Comparison of ENCODE assay signal across 7 mouse cellular contexts in genomic region chr15:11904848-11905672, GRCm38 (mm10). TPM values are rescaled to one million over a fixed set of nuclear protein-coding genes. Genes with fewer than 3 reads are reported as not detected.
DNase-seq lines count a peak whose midpoint lies in the region; ATAC-seq and TF ChIP-seq lines count a peak whose summit lies in the region.

No protein-coding gene starts in this region.

- in situ Hi-C loops in Patski (cut with MboI; ENCODE audit: low pct_unique_long_range_greater_than_20kb), result loop anchor here (5.0 kb wide), 3 partner anchors 62 to 498 kb away; no protein-coding TSS in a partner anchor

- CTCF ChIA-PET in Patski (lab: Charles Lee), result interaction anchor here (0.7 to 1.7 kb wide), 2 partner anchors 11 to 14 kb away, joined by 3 to 4 read pairs; no protein-coding TSS in a partner anchor

- no peak for DNase-seq in Patski (ENCODE audit: low read depth, low spot score)
- peak; percentile 47 for DNase-seq in adrenal gland, postnatal 25 days
- peak; percentile 49 to 55 for DNase-seq in frontal cortex, postnatal 36 days (ENCODE audit: low spot score in 2 of 2)
- peak; percentile 5 for DNase-seq in induced T-regulatory cell, adult 2 months (ENCODE audit: low read depth)
- DNase-seq in liver, embryonic 11.5 days (ENCODE audit: low spot score), result peak; percentile 57

- H3K27ac ChIP-seq in liver, embryonic 11.5 days (ENCODE audit: low read depth, low read length), result peak overlapping the region; percentile 58
- H3K27ac ChIP-seq in neural tube, embryonic 12.5 days, result no peak overlapping the region

- H3K27me3 ChIP-seq in Patski, result no peaks in the 10 kb centered on the region
- peaks cover 58% of the 10 kb centered on the region for H3K27me3 ChIP-seq in liver, embryonic 11.5 days (replicated peaks; ENCODE audit: control insufficient read depth, insufficient read depth, low read length)
- H3K27me3 ChIP-seq in neural tube, embryonic 12.5 days (replicated peaks), result peaks cover 59% of the 10 kb centered on the region

- no peak for TF ChIP-seq CTCF in Patski (IDR thresholded peaks at IDR 0.05)

- H3K36me3 ChIP-seq in liver, embryonic 11.5 days (ENCODE audit: control insufficient read depth, insufficient read depth, low read length), result no peaks in the 10 kb centered on the region
- no peaks in the 10 kb centered on the region for H3K36me3 ChIP-seq in neural tube, embryonic 12.5 days

- POLR2A ChIA-PET in Patski (lab: Charles Lee), result interaction anchor here (0.5 to 1.0 kb wide), 3 partner anchors 69 to 130 kb away, joined by 3 to 4 read pairs (median 3); no protein-coding TSS in a partner anchor

- peak overlapping the region; percentile 72 for H3K4me2 ChIP-seq in liver, embryonic 11.5 days
- peak overlapping the region; percentile 97 for H3K4me2 ChIP-seq in neural tube, embryonic 12.5 days (replicated peaks)

- WGBS in liver, embryonic 11.5 days, result 2% methylated on average over 90 of the region's 90 CpGs
- WGBS in neural tube, embryonic 12.5 days, result 1% methylated on average over 90 of the region's 90 CpGs

- no peaks in the 10 kb centered on the region for H3K9me3 ChIP-seq in liver, embryonic 11.5 days (ENCODE audit: control insufficient read depth, low read length)
- no peaks in the 10 kb centered on the region for H3K9me3 ChIP-seq in neural tube, embryonic 12.5 days

- H3K4me1 ChIP-seq in liver, embryonic 11.5 days (replicated peaks; ENCODE audit: control insufficient read depth, insufficient read depth, low read length), result no peaks in the 10 kb centered on the region
- peaks cover 37% of the 10 kb centered on the region for H3K4me1 ChIP-seq in neural tube, embryonic 12.5 days

- ATAC-seq in Patski, result peak; percentile 44
- ATAC-seq in liver, embryonic 11.5 days (replicated peaks; ENCODE audit: low FRiP score), result no peak
- ATAC-seq in neural tube, embryonic 12.5 days (ENCODE audit: low FRiP score, low read depth), result peak; percentile 29
- no peak for ATAC-seq in inflammation-experienced regulatory T-cells, adult 6 months

- peak overlapping the region; percentile 66 for H3K9ac ChIP-seq in liver, embryonic 11.5 days (ENCODE audit: low read depth, low read length)
- H3K9ac ChIP-seq in neural tube, embryonic 12.5 days, result peak overlapping the region; percentile 63

- H3K4me3 ChIP-seq in liver, embryonic 11.5 days (ENCODE audit: low read depth, low read length), result peak overlapping the region; percentile 60
- peak overlapping the region; percentile 52 for H3K4me3 ChIP-seq in neural tube, embryonic 12.5 days

RNA-seq across cellular contexts. Expression of gene Npr3, which starts 2.0 kb away (rescaled TPM):
- 15.9 TPM for polyA plus RNA-seq in Patski (2021)
- total RNA-seq in adrenal gland, postnatal 25 days (2021), result 11.2 and 13.5 TPM in 2 replicates
- 6.4 and 6.6 TPM in 2 replicates for polyA plus RNA-seq in liver, embryonic 11.5 days (2014; fragmentation: Nextera tagmentation; extraction: Ambion mirVana)
- 6.1 and 6.3 TPM in 2 replicates for polyA plus RNA-seq in neural tube, embryonic 12.5 days (2016; fragmentation: Nextera tagmentation; extraction: Ambion mirVana)
- not detected for polyA plus RNA-seq in inflammation-experienced regulatory T-cells, adult 6 months (2017; shearing (Covaris generic))

Comparison
In these comparisons a context has a peak if more than half of its experiments do, and no peak if none do; other contexts are left out.
1. ATAC-seq: peak in Patski (single experiment) and neural tube, embryonic 12.5 days (single experiment); none in liver, embryonic 11.5 days (single experiment) and inflammation-experienced regulatory T-cells, adult 6 months (single experiment).